Mouse (Mus musculus) intestine, postnatal 0 days (tissue): Measurements from ENCODE around the gene Spryd3. TPM values are rescaled to one million over a fixed set of nuclear protein-coding genes. Genes with fewer than 3 reads are reported as not detected.

ENCODE experiments used
- ATAC-seq: fragments of 200-750 bp; cut with Nextera tagmentation; 2 replicates; pipeline ENCODE4 v1.8.0; 2017; ENCODE audit warnings: mild to moderate bottlenecking, moderate TSS enrichment, moderate library complexity
- H3K27ac ChIP-seq: fragments of 300-500 bp; sonication (generic); 2 replicates; pipeline ENCODE4 v1.5.1; 2014; ENCODE audit warnings: mild to moderate bottlenecking, low read depth, low read length, moderate library complexity
- H3K27me3 ChIP-seq: fragments of 300-500 bp; sonication (generic); replicated peaks from 2 replicates; pipeline ENCODE4 v1.6.1; 2014; ENCODE audit warnings: low read length, mixed read lengths; ENCODE audit not compliant: control insufficient read depth, insufficient read depth
- H3K36me3 ChIP-seq: fragments of 300-500 bp; sonication (generic); 2 replicates; pipeline ENCODE4 v1.6.1; 2014; ENCODE audit warnings: mild to moderate bottlenecking, moderate library complexity; ENCODE audit not compliant: control insufficient read depth, insufficient read depth
- H3K4me1 ChIP-seq: fragments of 300-500 bp; sonication (generic); replicated peaks from 2 replicates; pipeline ENCODE4 v1.6.1; 2014; ENCODE audit warnings: antibody characterized with exemption, low read length, mixed read lengths; ENCODE audit not compliant: control insufficient read depth, insufficient read depth
- H3K4me2 ChIP-seq: fragments of 300-500 bp; sonication (generic); replicated peaks from 2 replicates; pipeline ENCODE4 v1.6.1; 2014; ENCODE audit warnings: low read depth, mild to moderate bottlenecking, moderate library complexity
- H3K4me3 ChIP-seq: fragments of 300-500 bp; sonication (generic); 2 replicates; pipeline ENCODE4 v1.5.1; 2014; ENCODE audit warnings: low read depth, low read length
- H3K9ac ChIP-seq: fragments of 300-500 bp; sonication (generic); 2 replicates; pipeline ENCODE4 v1.6.1; 2014; ENCODE audit warnings: mild to moderate bottlenecking, low read depth, low read length
- H3K9me3 ChIP-seq: fragments of 300-500 bp; sonication (generic); 2 replicates; pipeline ENCODE4 v1.6.1; 2016; ENCODE audit warnings: mixed run types; ENCODE audit not compliant: control insufficient read depth
- CTCF ChIP-seq: sonication (generic); IDR thresholded peaks from 2 replicates; pipeline ENCODE4 v1.5.1; 2016; ENCODE audit warnings: low read depth, mild to moderate bottlenecking, control low read depth, antibody characterized with exemption, moderate library complexity
- WGBS: fragments of 180-500 bp; shearing (Covaris S2); extraction: QIAGEN DNeasy Blood & Tissue Kit; methylation state at CpG from one replicate; pipeline ENCODE4 v1.1.7; 2014; 5-methylcytosine and 5-hydroxymethylcytosine counted together
- polyA plus RNA-seq: library from polyadenylated mRNA; unstranded; fragments of >200 nt; fragmentation: Nextera tagmentation; extraction: Ambion mirVana; gene quantifications from 2 replicates; pipeline ENCODE4 v1.2.1, GENCODE M21; 2015

The Spryd3 gene
- polyA plus RNA-seq, 1 experiment from 2014 or later, result 26.3 TPM

GRCm38 (mm10) chr15:102102548-102103121 is 33.4 kb downstream of the Spryd3 start:
- Histone ChIP-seq H3K9ac (peak overlapping the region; percentile 50), H3K4me3 (peak overlapping the region; percentile 57), H3K4me1 (peaks cover 30% of the 10 kb centered on the region), H3K9me3 (no peaks in the 10 kb centered on the region), H3K36me3 (peaks cover 15% of the 10 kb centered on the region; the same call in 1 of the 2 replicates), H3K27me3 (no peaks in the 10 kb centered on the region), H3K4me2 (peak overlapping the region; percentile 88), H3K27ac (peak overlapping the region; percentile 87)
- WGBS, result 21% methylated on average over 6 of the region's 6 CpGs
- TF ChIP-seq CTCF, result no peak
- ATAC-seq, result no peak

- Histone ChIP-seq H3K27me3 (no peaks in the 10 kb centered on the region), H3K4me2 (peak overlapping the region; percentile 88), H3K4me1 (peaks cover 30% of the 10 kb centered on the region), H3K4me3 (peak overlapping the region; percentile 57), H3K9me3 (no peaks in the 10 kb centered on the region), H3K9ac (peak overlapping the region; percentile 50; the same call in 1 of the 2 replicates), H3K36me3 (peaks cover 20% of the 10 kb centered on the region; the same call in 1 of the 2 replicates), H3K27ac (peak overlapping the region; percentile 87)
- TF ChIP-seq CTCF, result peak; percentile 1
- 33% methylated on average over 11 of the region's 11 CpGs for WGBS
- peak; percentile 12 for ATAC-seq
Measured at GRCm38 (mm10) chr15:102101672-102102541, 34.1 kb downstream of the Spryd3 start.

GRCm38 (mm10) chr15:102100996-102101671 is 34.9 kb downstream of the Spryd3 start:
- TF ChIP-seq CTCF, result peak; percentile 44
- H3K9me3 ChIP-seq, result no peaks in the 10 kb centered on the region
- H3K36me3 ChIP-seq, result peaks cover 23% of the 10 kb centered on the region; the same call in 1 of the 2 replicates
- peak overlapping the region; percentile 87 for H3K27ac ChIP-seq
- 31% methylated on average over 10 of the region's 10 CpGs for WGBS
- H3K9ac ChIP-seq, result peak overlapping the region; percentile 46; the same call in 1 of the 2 replicates
- H3K4me2 ChIP-seq, result peak overlapping the region; percentile 88
- H3K27me3 ChIP-seq, result no peaks in the 10 kb centered on the region
- H3K4me1 ChIP-seq, result peaks cover 28% of the 10 kb centered on the region
- H3K4me3 ChIP-seq, result peak overlapping the region; percentile 57
- no peak for ATAC-seq

- peaks cover 28% of the 10 kb centered on the region for H3K4me1 ChIP-seq
- WGBS, result 1% methylated on average over 79 of the region's 82 CpGs
Measured at GRCm38 (mm10) chr15:102100161-102100981, 35.7 kb downstream of the Spryd3 start, which contains the start of gene Tns2. Gene Tns2 (plus strand): TSS chr15:102100413.

GRCm38 (mm10) chr15:102099771-102100160 is 36.3 kb downstream of the Spryd3 start:
- Histone ChIP-seq H3K27ac (peak overlapping the region; percentile 87), H3K9ac (peak overlapping the region; percentile 46; the same call in 1 of the 2 replicates), H3K27me3 (no peaks in the 10 kb centered on the region), H3K4me3 (peak overlapping the region; percentile 57), H3K4me1 (peaks cover 28% of the 10 kb centered on the region), H3K9me3 (no peaks in the 10 kb centered on the region), H3K4me2 (peak overlapping the region; percentile 88), H3K36me3 (peaks cover 31% of the 10 kb centered on the region)
- WGBS, result 22% methylated on average over 8 of the region's 8 CpGs
- no peak for TF ChIP-seq CTCF
- no peak for ATAC-seq

More at GRCm38 (mm10) chr15:102100161-102100981, 35.7 kb downstream of the Spryd3 start, which contains the start of gene Tns2:
- peak within 1 kb of the TSS; percentile 87 for H3K27ac ChIP-seq
- no peaks in the 10 kb centered on the region for H3K27me3 ChIP-seq
- ATAC-seq, result peak; percentile 70
- peak within 1 kb of the TSS; percentile 88 for H3K4me2 ChIP-seq
- peaks cover 30% of the 10 kb centered on the region for H3K36me3 ChIP-seq
- peak within 1 kb of the TSS; percentile 46 for H3K9ac ChIP-seq
- H3K4me3 ChIP-seq, result peak within 1 kb of the TSS; percentile 57
- TF ChIP-seq CTCF, result peak; percentile 75
- H3K9me3 ChIP-seq, result no peaks in the 10 kb centered on the region
